Mouse (Mus musculus) liver, adult 2 months (tissue): ENCODE measurements around the gene Klk8. TPM values are rescaled to one million over a fixed set of nuclear protein-coding genes. Genes with fewer than 3 reads are reported as not detected.
A peak's percentile ranks its signal among the peaks of the same experiment; 100 is the strongest.

Source experiments
- DNase-seq: peaks from one replicate; pipeline ENCODE4 v3.0.0-alpha.2; 2011; ENCODE audit warnings: low read depth, low spot score; ENCODE audit errors: extremely low read depth
- H3K27ac ChIP-seq: fragments of 200-500 bp; replicated peaks from 2 replicates; pipeline ENCODE4 v1.5.1; 2012; ENCODE audit warnings: low read depth, mild to moderate bottlenecking, control low read depth, inconsistent platforms, low read length; ENCODE audit not compliant: insufficient read depth
- H3K27me3 ChIP-seq: fragments of 200-500 bp; 2 replicates; pipeline ENCODE4 v1.6.1; 2012; ENCODE audit warnings: mild to moderate bottlenecking, moderate library complexity, low read length, inconsistent platforms; ENCODE audit not compliant: control insufficient read depth, insufficient read depth
- H3K36me3 ChIP-seq: fragments of 200-500 bp; 2 replicates; pipeline ENCODE4 v1.6.1; 2012; ENCODE audit warnings: low read length, inconsistent platforms; ENCODE audit not compliant: control insufficient read depth, insufficient read depth
- H3K4me1 ChIP-seq: fragments of 200-500 bp; 2 replicates; pipeline ENCODE4 v1.6.1; 2011; ENCODE audit warnings: low read length; ENCODE audit not compliant: control insufficient read depth, insufficient read depth
- H3K4me3 ChIP-seq: fragments of 200-500 bp; 2 replicates; pipeline ENCODE4 v1.5.1; 2011; ENCODE audit warnings: low read depth, mild to moderate bottlenecking, control low read depth, low read length, moderate library complexity; ENCODE audit not compliant: insufficient read depth
- H3K79me2 ChIP-seq: fragments of 200-500 bp; 2 replicates; pipeline ENCODE4 v1.6.1; 2012; ENCODE audit warnings: inconsistent platforms, mild to moderate bottlenecking, low read length, moderate library complexity; ENCODE audit not compliant: control insufficient read depth, insufficient read depth
- H3K9ac ChIP-seq: fragments of 200-500 bp; 2 replicates; pipeline ENCODE4 v1.6.1; 2012; ENCODE audit warnings: low read depth, mild to moderate bottlenecking, control low read depth, inconsistent platforms, low read length
- CTCF ChIP-seq: fragments of 200-500 bp; IDR thresholded peaks from 2 replicates; pipeline ENCODE4 v1.5.1; 2011; ENCODE audit warnings: low read depth, low read length, control low read depth
- POLR2A ChIP-seq: fragments of 200-500 bp; IDR thresholded peaks from 2 replicates; pipeline ENCODE4 v1.6.1; 2011; ENCODE audit warnings: low read length, control low read depth; ENCODE audit not compliant: insufficient read depth; ENCODE audit errors: extremely low read depth
- WGBS: fragments of 180-500 bp; shearing (Covaris S2); methylation state at CpG from one replicate; pipeline ENCODE4 v1.1.7; 2018; 5-methylcytosine and 5-hydroxymethylcytosine counted together
- polyA plus RNA-seq: library from polyadenylated mRNA; depleted of rRNA; stranded (reverse); fragments of >200 nt; gene quantifications from 2 replicates; pipeline ENCODE4 v1.2.3, GENCODE M21; 2012
- total RNA-seq: library from RNA; depleted of rRNA; stranded (reverse); fragments of >200 nt; gene quantifications from 2 replicates; pipeline ENCODE4 v1.2.3, GENCODE M21; 2014

The Klk8 gene
- total and polyA plus RNA-seq, 2 experiments: 0.31 to 0.65 TPM

GRCm38 (mm10) chr7:43782275-43783265, 14.8 kb upstream of the Klk8 start:
- H3K4me3 ChIP-seq: peak overlapping the region; percentile 17; the same call in 1 of the 2 replicates
- no peaks in the 10 kb centered on the region for H3K27me3 ChIP-seq
- TF ChIP-seq POLR2A (no peak), CTCF (peak; percentile 78)
- H3K27ac ChIP-seq: no peak overlapping the region
- DNase-seq: peak; percentile 4
- no peaks in the 10 kb centered on the region for H3K79me2 ChIP-seq
- H3K4me1 ChIP-seq: no peaks in the 10 kb centered on the region
- no peak overlapping the region for H3K9ac ChIP-seq
- WGBS: 10% methylated on average over 36 of the region's 36 CpGs
- no peaks in the 10 kb centered on the region for H3K36me3 ChIP-seq

- TF ChIP-seq POLR2A (no peak), CTCF (no peak)
- peak; percentile 35 for DNase-seq
- Histone ChIP-seq H3K4me1 (no peaks in the 10 kb centered on the region), H3K4me3 (no peak overlapping the region), H3K36me3 (no peaks in the 10 kb centered on the region), H3K79me2 (no peaks in the 10 kb centered on the region), H3K27ac (no peak overlapping the region), H3K9ac (no peak overlapping the region), H3K27me3 (no peaks in the 10 kb centered on the region)
- 81% methylated on average over 1 of the region's 1 CpGs for WGBS
Measured at GRCm38 (mm10) chr7:43785286-43785685, 12.1 kb upstream of the Klk8 start.

GRCm38 (mm10) chr7:43788096-43788495, 9.3 kb upstream of the Klk8 start:
- no peak overlapping the region for H3K27ac ChIP-seq
- WGBS: 79% methylated on average over 3 of the region's 3 CpGs

GRCm38 (mm10) chr7:43789295-43789694, 8.1 kb upstream of the Klk8 start:
- H3K9ac ChIP-seq: no peak overlapping the region
- no peaks in the 10 kb centered on the region for H3K79me2 ChIP-seq
- H3K4me3 ChIP-seq: no peak overlapping the region
- no peak for DNase-seq
- no peaks in the 10 kb centered on the region for H3K27me3 ChIP-seq
- no peaks in the 10 kb centered on the region for H3K4me1 ChIP-seq
- no peaks in the 10 kb centered on the region for H3K36me3 ChIP-seq
- WGBS: 76% methylated on average over 2 of the region's 2 CpGs
- TF ChIP-seq CTCF: no peak
- TF ChIP-seq POLR2A: no peak
- H3K27ac ChIP-seq: no peak overlapping the region

More at GRCm38 (mm10) chr7:43788096-43788495, 9.3 kb upstream of the Klk8 start:
- Histone ChIP-seq H3K4me3 (no peak overlapping the region), H3K79me2 (no peaks in the 10 kb centered on the region), H3K9ac (no peak overlapping the region), H3K27me3 (no peaks in the 10 kb centered on the region), H3K36me3 (no peaks in the 10 kb centered on the region), H3K4me1 (no peaks in the 10 kb centered on the region)
- no peak for DNase-seq
- TF ChIP-seq CTCF (no peak), POLR2A (no peak)

- Histone ChIP-seq H3K36me3 (no peaks in the 10 kb centered on the region), H3K4me1 (no peaks in the 10 kb centered on the region), H3K4me3 (no peak within 1 kb of the TSS), H3K79me2 (no peaks in the 10 kb centered on the region), H3K27ac (no peak within 1 kb of the TSS), H3K9ac (no peak within 1 kb of the TSS), H3K27me3 (0 out of 2 replicates have a peak, but pooled peaks cover 1% of the 10 kb centered on the region)
- DNase-seq: no peak
- WGBS: 73% methylated on average over 7 of the region's 7 CpGs
- TF ChIP-seq CTCF (no peak), POLR2A (no peak)
Measured at GRCm38 (mm10) chr7:43791591-43791990, 5.8 kb upstream of the Klk8 start, which contains the start of gene Klk9. Gene Klk9, plus strand, starts transcription at chr7:43791891.

GRCm38 (mm10) chr7:43796355-43796754, 1.0 kb upstream of the Klk8 start:
- H3K4me1 ChIP-seq: no peaks in the 10 kb centered on the region
- H3K27me3 ChIP-seq: 0 out of 2 replicates have a peak, but pooled peaks cover 3% of the 10 kb centered on the region
- TF ChIP-seq CTCF: no peak
- H3K9ac ChIP-seq: no peak overlapping the region
- 16% methylated on average over 8 of the region's 8 CpGs for WGBS
- DNase-seq: no peak
- no peaks in the 10 kb centered on the region for H3K36me3 ChIP-seq
- no peaks in the 10 kb centered on the region for H3K79me2 ChIP-seq
- H3K27ac ChIP-seq: no peak overlapping the region
- no peak overlapping the region for H3K4me3 ChIP-seq
